Mouse (Mus musculus) stomach, embryonic 15.5 days (tissue): ENCODE results near the gene Ly75. TPM values are rescaled to one million over a fixed set of nuclear protein-coding genes. Genes with fewer than 3 reads are reported as not detected.

Source experiments
- ATAC-seq: fragments of 200-750 bp; cut with Nextera tagmentation; 2 replicates; pipeline ENCODE4 v1.8.0; 2017; ENCODE audit warnings: low read depth, moderate number of reproducible peaks, moderate TSS enrichment; ENCODE audit not compliant: insufficient read depth, low FRiP score
- H3K27ac ChIP-seq: fragments of 300-500 bp; sonication (generic); 2 replicates; pipeline ENCODE4 v1.5.1; 2015; ENCODE audit warnings: mild to moderate bottlenecking, inconsistent platforms
- H3K27me3 ChIP-seq: fragments of 300-500 bp; sonication (generic); replicated peaks from 2 replicates; pipeline ENCODE4 v1.6.1; 2015; ENCODE audit warnings: inconsistent platforms
- H3K36me3 ChIP-seq: fragments of 300-500 bp; sonication (generic); 2 replicates; pipeline ENCODE4 v1.6.1; 2015; ENCODE audit warnings: inconsistent platforms
- H3K4me1 ChIP-seq: fragments of 300-500 bp; sonication (generic); 2 replicates; pipeline ENCODE4 v1.6.1; 2015; ENCODE audit warnings: inconsistent platforms
- H3K4me2 ChIP-seq: fragments of 300-500 bp; sonication (generic); 2 replicates; pipeline ENCODE4 v1.6.1; 2015; ENCODE audit warnings: mild to moderate bottlenecking, inconsistent platforms
- H3K4me3 ChIP-seq: fragments of 300-500 bp; sonication (generic); replicated peaks from 2 replicates; pipeline ENCODE4 v1.5.1; 2015; ENCODE audit warnings: inconsistent platforms
- H3K9ac ChIP-seq: fragments of 300-500 bp; sonication (generic); 2 replicates; pipeline ENCODE4 v1.6.1; 2015; ENCODE audit warnings: inconsistent platforms
- H3K9me3 ChIP-seq: fragments of 300-500 bp; sonication (generic); 2 replicates; pipeline ENCODE4 v1.6.1; 2016; ENCODE audit warnings: inconsistent platforms
- WGBS: fragments of 180-500 bp; shearing (Covaris S2); methylation state at CpG from one replicate; pipeline ENCODE4 v1.1.7; 2015; 5-methylcytosine and 5-hydroxymethylcytosine counted together
- polyA plus RNA-seq: library from polyadenylated mRNA; unstranded; fragments of >200 nt; fragmentation: Nextera tagmentation; extraction: Ambion mirVana; gene quantifications from 2 replicates; pipeline ENCODE4 v1.2.1, GENCODE M21; 2015

Gene Ly75
- polyA plus RNA-seq, 1 experiment from 2014 or later: 1.1 TPM

DNA sequence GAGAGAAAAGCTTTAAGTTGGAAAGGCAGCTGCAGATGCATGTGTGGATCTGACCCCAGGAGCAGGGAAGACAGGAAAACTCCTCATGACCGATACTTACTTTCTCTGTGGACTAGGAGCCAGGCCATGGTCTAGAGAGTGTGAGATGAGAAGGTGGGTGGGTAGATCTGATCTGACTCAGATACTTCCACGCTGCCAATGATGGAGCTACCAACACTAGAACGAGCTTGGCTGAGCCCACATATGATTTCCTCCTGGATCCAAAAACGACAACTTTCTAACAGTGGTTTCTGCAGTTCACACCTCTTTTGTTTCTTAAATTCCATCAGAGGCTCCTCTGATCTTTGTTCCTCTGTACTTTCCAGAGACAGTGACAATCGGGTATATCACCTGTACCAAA is 18.6 kb upstream of the Ly75 start:
- Histone ChIP-seq H3K4me1 (no peaks in the 10 kb centered on the region), H3K27me3 (no peaks in the 10 kb centered on the region), H3K36me3 (no peaks in the 10 kb centered on the region), H3K4me3 (no peak overlapping the region), H3K4me2 (no peak overlapping the region), H3K27ac (no peak overlapping the region), H3K9ac (no peak overlapping the region), H3K9me3 (no peaks in the 10 kb centered on the region)
- 63% methylated on average over 5 of the region's 5 CpGs for WGBS
- ATAC-seq: no peak

DNA sequence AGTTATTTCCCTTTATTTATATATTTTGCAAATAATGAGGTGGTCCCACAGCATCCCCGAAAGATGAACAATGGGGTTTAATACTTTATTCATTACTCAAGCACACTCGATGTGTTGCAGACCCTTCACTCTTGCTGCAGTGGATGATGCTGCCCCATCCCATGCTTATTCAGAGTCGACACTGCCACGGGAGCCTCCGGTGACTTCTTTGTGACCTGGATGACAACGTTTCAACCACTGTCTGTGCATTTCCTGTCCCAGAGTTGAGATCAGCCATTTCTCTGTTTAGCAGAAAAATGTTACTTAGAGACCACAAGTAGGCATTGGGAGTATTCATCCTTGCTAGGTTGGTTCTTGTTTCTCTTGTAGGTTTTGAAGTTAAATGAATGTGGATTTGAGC is 10.7 kb upstream of the Ly75 start:
- 58% methylated on average over 6 of the region's 6 CpGs for WGBS
- Histone ChIP-seq H3K27ac (no peak overlapping the region), H3K9ac (no peak overlapping the region), H3K4me2 (no peak overlapping the region), H3K9me3 (no peaks in the 10 kb centered on the region), H3K4me3 (no peak overlapping the region), H3K4me1 (no peaks in the 10 kb centered on the region), H3K27me3 (no peaks in the 10 kb centered on the region), H3K36me3 (no peaks in the 10 kb centered on the region)
- no peak for ATAC-seq

DNA sequence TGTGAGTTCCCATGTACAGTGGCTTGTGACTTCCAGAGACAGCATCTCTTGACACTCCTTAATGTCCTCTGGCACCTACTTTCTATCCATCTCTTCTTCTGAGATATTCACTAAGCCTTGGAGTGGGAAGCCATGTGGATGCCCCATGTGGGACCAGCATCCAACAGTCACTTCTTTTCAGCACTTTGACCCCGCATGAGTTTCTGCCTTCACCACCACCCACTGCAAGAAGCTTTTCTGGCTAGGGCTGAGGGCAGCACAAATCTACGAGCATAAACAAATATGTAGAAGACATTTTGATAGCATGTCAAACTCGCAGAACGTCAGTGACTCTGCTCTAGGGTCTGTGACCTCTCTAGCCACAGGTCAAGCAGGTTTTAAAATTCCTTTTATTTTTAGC is 9.2 kb upstream of the Ly75 start:
- no peak for ATAC-seq
- Histone ChIP-seq H3K4me3 (no peak overlapping the region), H3K4me1 (no peaks in the 10 kb centered on the region), H3K36me3 (no peaks in the 10 kb centered on the region), H3K4me2 (no peak overlapping the region), H3K27me3 (no peaks in the 10 kb centered on the region), H3K27ac (no peak overlapping the region), H3K9ac (no peak overlapping the region), H3K9me3 (no peaks in the 10 kb centered on the region)
- 39% methylated on average over 4 of the region's 4 CpGs for WGBS

DNA sequence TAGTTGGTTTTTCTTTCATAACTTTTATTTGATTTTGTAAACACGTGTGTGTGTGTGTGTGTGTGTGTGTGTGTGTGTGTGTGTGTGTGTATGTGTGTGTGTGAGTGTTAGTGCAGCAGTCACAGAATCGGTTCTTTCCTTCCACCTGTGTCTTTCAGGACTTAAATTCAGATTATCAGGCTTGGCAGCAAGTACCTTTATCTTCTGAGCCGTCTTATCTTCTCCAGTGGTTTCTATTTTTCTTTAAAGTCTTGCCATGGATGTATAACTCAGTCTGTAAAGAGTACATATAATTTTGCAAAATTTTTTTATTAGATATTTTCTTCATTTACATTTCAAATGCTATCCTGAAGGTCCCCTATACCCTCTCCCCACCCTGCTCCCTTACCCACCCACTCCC is 4.3 kb upstream of the Ly75 start:
- 88% methylated on average over 3 of the region's 3 CpGs for WGBS
- H3K27me3 ChIP-seq: no peaks in the 10 kb centered on the region
- 0 out of 2 replicates have a peak, but pooled peaks cover 2% of the 10 kb centered on the region for H3K4me1 ChIP-seq
- no peak overlapping the region for H3K4me2 ChIP-seq
- H3K9ac ChIP-seq: no peak overlapping the region
- no peak overlapping the region for H3K27ac ChIP-seq
- no peak overlapping the region for H3K4me3 ChIP-seq
- ATAC-seq: no peak
- no peaks in the 10 kb centered on the region for H3K36me3 ChIP-seq
- H3K9me3 ChIP-seq: no peaks in the 10 kb centered on the region

DNA sequence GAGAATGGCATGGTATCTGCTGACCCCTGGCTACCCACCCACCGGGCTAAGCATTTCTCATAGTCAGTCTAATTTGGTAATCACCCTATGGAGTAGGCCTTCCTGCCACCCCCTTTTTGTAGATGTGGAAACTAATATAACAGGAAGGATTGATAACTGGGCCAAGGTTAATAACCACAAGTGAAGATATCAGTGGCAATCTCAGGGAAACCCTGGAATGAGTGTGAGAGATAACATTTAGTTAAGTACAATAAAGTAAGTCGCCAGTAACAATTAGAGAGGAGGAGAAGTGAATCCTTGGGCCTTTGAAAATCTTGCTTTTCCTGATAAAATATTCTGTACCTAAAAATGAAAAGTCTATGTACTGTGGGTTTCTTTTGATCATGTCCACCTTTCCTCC is 3.7 kb upstream of the Ly75 start:
- Histone ChIP-seq H3K4me3 (no peak overlapping the region), H3K9me3 (no peaks in the 10 kb centered on the region), H3K36me3 (no peaks in the 10 kb centered on the region), H3K27me3 (no peaks in the 10 kb centered on the region), H3K27ac (no peak overlapping the region), H3K4me1 (0 out of 2 replicates have a peak, but pooled peaks cover 2% of the 10 kb centered on the region), H3K9ac (no peak overlapping the region), H3K4me2 (no peak overlapping the region)
- no peak for ATAC-seq
- WGBS: 78% methylated on average over 2 of the region's 2 CpGs

DNA sequence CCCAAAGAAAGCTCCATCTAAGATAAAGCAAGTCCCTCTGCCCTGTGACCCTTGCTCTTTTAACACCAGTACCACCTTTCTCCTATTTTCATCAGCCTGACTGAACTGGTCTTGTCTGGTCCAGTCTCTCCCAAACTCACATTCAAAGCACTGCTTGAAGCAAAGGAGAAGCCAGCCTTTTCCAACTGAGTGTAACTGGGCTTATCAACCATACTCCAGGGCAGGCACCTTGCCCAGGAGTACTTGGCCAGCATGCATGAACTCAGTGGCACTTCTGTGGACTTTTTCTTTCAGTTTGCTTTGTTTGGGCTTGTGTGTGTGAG is 1.6 kb upstream of the Ly75 start:
- 0 out of 2 replicates have a peak, but pooled peaks cover 3% of the 10 kb centered on the region for H3K27me3 ChIP-seq
- no peaks in the 10 kb centered on the region for H3K36me3 ChIP-seq
- 0 out of 2 replicates have a peak, but pooled peaks cover 2% of the 10 kb centered on the region for H3K4me1 ChIP-seq
- no peaks in the 10 kb centered on the region for H3K9me3 ChIP-seq
- H3K4me2 ChIP-seq: no peak overlapping the region
- H3K9ac ChIP-seq: no peak overlapping the region
- H3K27ac ChIP-seq: no peak overlapping the region
- H3K4me3 ChIP-seq: no peak overlapping the region
- ATAC-seq: no peak

DNA sequence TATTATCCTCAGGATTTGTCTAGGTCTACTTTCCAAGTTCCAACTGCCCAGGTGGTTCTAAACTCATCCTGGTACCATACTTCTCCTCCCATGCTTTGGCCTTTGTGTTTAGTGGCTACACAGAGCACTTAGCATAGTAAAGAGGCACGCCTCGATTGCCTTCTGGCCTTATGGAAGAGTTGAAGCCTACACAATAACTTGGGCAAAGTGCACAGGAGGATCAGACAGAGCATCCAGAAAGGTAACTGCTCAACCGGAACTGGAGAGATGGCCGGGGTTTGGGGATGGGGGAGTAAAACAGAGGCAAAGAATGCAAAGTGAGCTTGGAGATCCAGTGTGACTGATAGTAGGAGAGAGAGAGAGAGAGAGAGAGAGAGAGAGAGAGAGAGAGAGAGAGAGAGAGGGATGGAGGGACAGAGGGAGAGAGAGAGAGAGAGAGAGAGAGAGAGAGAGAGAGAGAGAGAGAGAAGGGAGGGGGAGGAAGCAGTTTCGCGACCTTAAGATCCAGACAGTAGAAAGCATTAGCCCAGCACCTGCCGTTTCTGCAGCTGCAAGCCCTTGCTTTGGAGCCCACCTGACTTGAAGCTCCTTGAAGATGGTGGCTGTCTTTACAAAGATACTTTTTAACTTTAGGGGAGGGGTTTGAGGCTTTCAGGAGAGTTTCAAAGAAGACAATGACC is 1.1 kb upstream of the Ly75 start:
- Histone ChIP-seq H3K9ac (no peak overlapping the region), H3K4me1 (0 out of 2 replicates have a peak, but pooled peaks cover 2% of the 10 kb centered on the region), H3K4me2 (no peak overlapping the region), H3K9me3 (no peaks in the 10 kb centered on the region), H3K4me3 (no peak overlapping the region), H3K36me3 (no peaks in the 10 kb centered on the region), H3K27ac (no peak overlapping the region), H3K27me3 (0 out of 2 replicates have a peak, but pooled peaks cover 3% of the 10 kb centered on the region)
- WGBS: 56% methylated on average over 7 of the region's 7 CpGs
- no peak for ATAC-seq

DNA sequence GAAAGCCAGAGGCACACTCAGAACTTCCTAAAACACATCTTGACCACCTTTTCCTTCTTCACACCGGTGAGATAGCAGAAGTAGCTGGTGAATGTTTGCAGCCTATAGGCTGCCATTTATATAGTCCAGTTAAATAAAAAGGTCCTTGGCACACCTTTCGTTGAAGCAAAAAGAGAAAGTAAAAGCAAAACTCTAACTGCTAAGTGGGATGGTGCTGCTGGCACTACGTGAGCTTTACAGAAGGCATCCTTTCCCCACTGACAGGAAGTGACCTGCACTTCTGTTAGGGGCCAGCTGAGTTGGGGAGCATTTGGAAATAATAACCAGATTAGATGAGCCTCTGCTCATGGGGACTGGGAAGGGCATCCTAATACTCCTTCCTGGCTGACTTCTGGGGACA is 757 bp downstream of the Ly75 start:
- no peak for ATAC-seq
- peak overlapping the region; percentile 49; the same call in 1 of the 2 replicates for H3K4me3 ChIP-seq
- H3K4me2 ChIP-seq: peak overlapping the region; percentile 88
- no peaks in the 10 kb centered on the region for H3K36me3 ChIP-seq
- 74% methylated on average over 3 of the region's 3 CpGs for WGBS
- H3K9ac ChIP-seq: no peak overlapping the region
- 0 out of 2 replicates have a peak, but pooled peaks cover 2% of the 10 kb centered on the region for H3K4me1 ChIP-seq
- no peaks in the 10 kb centered on the region for H3K9me3 ChIP-seq
- 0 out of 2 replicates have a peak, but pooled peaks cover 3% of the 10 kb centered on the region for H3K27me3 ChIP-seq
- H3K27ac ChIP-seq: no peak overlapping the region

DNA sequence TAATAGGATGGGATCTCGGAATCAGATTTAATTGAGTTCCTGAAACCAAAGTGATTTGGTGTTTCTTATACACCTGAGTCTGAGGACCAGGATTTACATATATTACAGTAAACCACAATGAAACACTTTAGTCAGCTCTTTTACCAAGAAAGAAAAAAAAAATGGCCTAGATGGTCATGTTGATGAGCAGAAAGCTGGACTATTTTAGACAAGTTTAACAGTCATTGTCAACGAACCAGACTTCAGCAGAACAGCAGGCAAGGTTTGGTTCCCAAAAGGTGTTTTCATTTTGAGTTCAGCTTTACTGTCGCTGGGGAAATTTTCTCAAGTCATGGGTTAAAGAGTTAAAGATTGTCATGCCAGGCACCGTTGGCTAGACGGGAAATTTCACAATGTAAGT is 5.8 kb downstream of the Ly75 start:
- WGBS: 82% methylated on average over 5 of the region's 5 CpGs
- Histone ChIP-seq H3K36me3 (no peaks in the 10 kb centered on the region), H3K9me3 (no peaks in the 10 kb centered on the region), H3K4me3 (no peak overlapping the region), H3K4me1 (no peaks in the 10 kb centered on the region), H3K4me2 (no peak overlapping the region), H3K27ac (no peak overlapping the region), H3K9ac (no peak overlapping the region), H3K27me3 (0 out of 2 replicates have a peak, but pooled peaks cover 3% of the 10 kb centered on the region)
- ATAC-seq: no peak

DNA sequence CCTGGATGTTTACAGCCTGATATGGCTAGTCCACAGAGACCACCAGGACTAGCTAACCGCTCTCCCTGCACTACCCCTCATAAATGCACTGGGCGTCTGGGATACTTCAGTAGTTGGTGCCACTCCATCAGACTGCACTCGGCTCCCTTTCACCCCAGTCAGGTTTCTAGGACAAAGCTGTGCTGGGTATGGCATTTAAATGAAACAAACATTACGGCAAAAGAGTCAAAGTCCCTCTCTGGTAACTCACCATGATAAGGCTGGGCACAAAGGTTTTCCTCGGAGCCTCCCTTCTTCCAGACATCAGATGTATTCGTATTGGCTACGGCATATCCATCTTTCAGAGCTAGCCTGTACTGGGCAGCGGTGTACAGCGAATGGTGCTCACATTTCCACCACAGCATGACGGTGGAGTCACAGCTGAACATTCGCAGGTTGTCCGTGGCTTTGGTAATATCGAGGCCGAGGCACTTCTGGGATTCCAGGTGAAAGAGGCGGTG is 7.4 kb downstream of the Ly75 start:
- Histone ChIP-seq H3K36me3 (no peaks in the 10 kb centered on the region), H3K4me1 (no peaks in the 10 kb centered on the region), H3K9ac (no peak overlapping the region), H3K27me3 (no peaks in the 10 kb centered on the region), H3K27ac (no peak overlapping the region), H3K9me3 (no peaks in the 10 kb centered on the region), H3K4me2 (no peak overlapping the region), H3K4me3 (no peak overlapping the region)
- no peak for ATAC-seq
- WGBS: 92% methylated on average over 15 of the region's 15 CpGs

DNA sequence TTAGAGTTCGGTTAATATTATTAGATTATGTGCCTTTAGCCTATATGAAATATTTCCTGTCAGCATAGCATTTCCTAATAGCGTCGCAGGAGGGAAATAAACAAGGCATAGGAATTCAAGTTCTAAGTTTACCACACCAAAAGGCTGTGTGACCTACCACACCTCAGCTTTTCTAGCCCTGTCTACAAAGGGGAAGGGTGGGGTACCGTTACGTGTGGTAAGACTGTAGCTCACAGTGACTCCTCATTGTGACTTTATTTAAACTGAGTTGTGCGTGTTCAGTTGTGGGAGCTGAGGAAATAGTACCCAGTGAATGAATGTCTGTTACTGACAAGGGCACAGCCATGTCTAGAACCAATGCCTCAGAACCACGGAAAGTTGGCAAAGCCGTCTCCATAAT is 8.0 kb downstream of the Ly75 start:
- H3K9me3 ChIP-seq: no peaks in the 10 kb centered on the region
- no peak for ATAC-seq
- no peaks in the 10 kb centered on the region for H3K36me3 ChIP-seq
- H3K27ac ChIP-seq: no peak overlapping the region
- H3K27me3 ChIP-seq: no peaks in the 10 kb centered on the region
- H3K4me2 ChIP-seq: no peak overlapping the region
- no peak overlapping the region for H3K4me3 ChIP-seq
- no peak overlapping the region for H3K9ac ChIP-seq
- H3K4me1 ChIP-seq: no peaks in the 10 kb centered on the region
- 87% methylated on average over 8 of the region's 8 CpGs for WGBS

DNA sequence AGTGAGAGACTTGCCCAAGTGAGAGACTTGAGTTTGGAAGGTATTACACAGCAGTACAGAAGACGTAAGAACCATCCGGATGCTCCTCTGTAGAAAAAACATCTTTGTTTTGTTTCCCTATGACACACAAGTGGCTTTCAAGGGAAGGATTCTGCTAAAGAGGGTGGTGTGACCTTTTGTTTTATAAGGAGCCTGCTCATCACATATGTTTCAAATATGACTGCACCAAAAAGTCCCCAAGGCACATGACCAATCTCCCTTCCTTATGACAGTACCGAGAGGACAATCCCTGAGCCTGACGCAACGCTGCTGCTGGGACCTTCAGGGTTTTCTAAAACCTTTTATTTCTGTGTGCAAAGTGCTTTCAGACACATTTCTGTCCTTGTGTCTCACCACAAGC is 12.9 kb downstream of the Ly75 start:
- Histone ChIP-seq H3K36me3 (no peaks in the 10 kb centered on the region), H3K9ac (no peak overlapping the region), H3K9me3 (no peaks in the 10 kb centered on the region), H3K4me3 (no peak overlapping the region), H3K4me2 (no peak overlapping the region), H3K27ac (no peak overlapping the region), H3K27me3 (no peaks in the 10 kb centered on the region), H3K4me1 (no peaks in the 10 kb centered on the region)
- no peak for ATAC-seq
- 92% methylated on average over 5 of the region's 5 CpGs for WGBS

DNA sequence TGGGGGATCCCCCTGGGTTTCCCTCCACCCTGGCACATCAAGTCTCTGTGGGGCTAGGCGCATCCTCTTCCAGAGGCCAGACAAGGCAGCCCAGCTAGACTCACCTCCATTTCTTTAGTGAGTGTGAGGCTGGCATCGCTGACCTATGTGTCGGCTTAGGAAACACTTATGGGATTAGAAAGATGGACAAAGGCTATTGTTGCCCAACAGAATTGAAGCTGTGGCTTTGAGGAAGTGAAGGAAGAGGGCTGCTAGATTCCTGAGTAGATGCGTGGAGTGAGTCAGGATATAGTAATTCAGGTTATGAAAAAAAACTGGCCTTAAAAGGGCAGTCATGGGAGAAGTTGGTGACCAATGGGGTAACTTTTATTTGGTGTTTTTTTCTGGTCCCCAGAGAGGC is 13.6 kb downstream of the Ly75 start:
- Histone ChIP-seq H3K27me3 (no peaks in the 10 kb centered on the region), H3K4me2 (no peak overlapping the region), H3K4me1 (no peaks in the 10 kb centered on the region), H3K36me3 (no peaks in the 10 kb centered on the region), H3K9ac (no peak overlapping the region), H3K9me3 (no peaks in the 10 kb centered on the region), H3K4me3 (no peak overlapping the region), H3K27ac (no peak overlapping the region)
- WGBS: 85% methylated on average over 4 of the region's 4 CpGs
- no peak for ATAC-seq
